Mouse (Mus musculus) liver, postnatal 0 days (tissue): ENCODE results near the gene Cish.

Experiments used
- CTCF ChIP-seq: sonication (generic); IDR thresholded peaks from 2 replicates; pipeline ENCODE4 v1.5.1; 2016; ENCODE audit warnings: antibody characterized with exemption, low read depth
- EP300 ChIP-seq: IDR thresholded peaks from 2 replicates; pipeline ENCODE4 v1.6.1; 2016; ENCODE audit warnings: antibody characterized with exemption, low read depth, mild to moderate bottlenecking

DNA sequence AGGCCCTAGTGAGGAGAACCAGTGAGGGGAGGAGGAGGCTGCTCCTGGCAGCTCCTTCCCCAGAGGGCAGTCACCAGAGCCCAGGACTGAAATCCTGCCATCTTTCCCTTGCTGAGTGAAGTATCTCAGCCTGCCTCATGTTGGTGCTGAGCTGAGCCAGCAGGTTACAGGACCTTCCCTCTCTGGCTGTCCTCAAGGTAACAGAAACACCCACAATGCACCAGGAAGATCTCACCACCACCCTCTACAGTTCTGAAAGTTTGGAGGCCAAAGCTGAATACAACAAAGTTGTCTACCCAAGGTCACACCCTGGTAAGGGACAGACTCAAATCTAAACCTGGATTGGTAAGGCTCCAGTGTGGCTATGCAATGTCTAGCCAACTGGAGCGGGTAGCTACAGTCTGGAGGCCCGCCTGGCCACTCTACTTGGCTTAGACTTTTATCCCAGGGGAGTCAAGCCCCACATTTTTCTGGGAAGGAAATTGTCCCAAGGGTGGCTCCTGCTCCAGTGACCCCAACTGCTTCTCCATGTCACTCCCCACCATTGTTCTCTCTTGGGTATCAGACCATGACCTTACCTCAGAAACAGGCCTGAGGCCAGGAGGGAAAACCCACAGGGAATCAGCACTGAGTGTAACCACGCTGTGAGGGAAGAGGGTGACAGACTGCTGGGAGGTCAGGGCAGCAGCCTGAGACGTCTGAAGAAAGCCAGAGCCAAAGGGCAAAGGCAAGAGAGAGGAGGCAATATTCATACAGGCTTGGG lies 29.2 kb downstream of the Cish start:
- TF ChIP-seq CTCF (no peak), EP300 (no peak)
